Mouse (Mus musculus) monocyte, adult 5-6 weeks (primary cell): ENCODE measurements around the gene Pitx2. TPM values are rescaled to one million over a fixed set of nuclear protein-coding genes. Genes with fewer than 3 reads are reported as not detected.

Experiments used
- ATAC-seq: fragments of 153-309, 156-312 bp; replicated peaks from 2 replicates; pipeline ENCODE4 v1.8.0; 2017; ENCODE audit warnings: mild to moderate bottlenecking; ENCODE audit not compliant: low TSS enrichment, insufficient number of reproducible peaks, severe bottlenecking, poor library complexity, low FRiP score
- total RNA-seq: library from RNA; stranded (forward); fragments of 200-1000, 200-491, 200-594 nt; gene quantifications from 3 replicates; pipeline ENCODE4 v1.2.3, GENCODE M21; 2017

Pitx2 gene
- total RNA-seq, 1 experiment from 2014 or later, result not detected

- ATAC-seq, result no peak
These were observed 27.0 kb downstream of the Pitx2 start for GRCm38 (mm10) chr3:129226681-129227080.

- ATAC-seq, result no peak
These were observed 27.7 kb downstream of the Pitx2 start for GRCm38 (mm10) chr3:129227331-129227730.

GRCm38 (mm10) chr3:129238010-129238409 lies 38.3 kb downstream of the Pitx2 start:
- ATAC-seq, result no peak

- ATAC-seq, result no peak
These were observed 39.1 kb downstream of the Pitx2 start for GRCm38 (mm10) chr3:129238664-129239258.

GRCm38 (mm10) chr3:129250997-129251396 lies 51.3 kb downstream of the Pitx2 start:
- ATAC-seq, result no peak

GRCm38 (mm10) chr3:129254246-129254645 lies 54.6 kb downstream of the Pitx2 start:
- no peak for ATAC-seq

- no peak for ATAC-seq
These were observed 56.6 kb downstream of the Pitx2 start for GRCm38 (mm10) chr3:129256283-129256682.

- no peak for ATAC-seq
These were observed 57.1 kb downstream of the Pitx2 start for GRCm38 (mm10) chr3:129256766-129257165.

GRCm38 (mm10) chr3:129258497-129258896 lies 58.8 kb downstream of the Pitx2 start:
- ATAC-seq, result no peak

Other genes with a start within 250 kb of the Pitx2 start
- gene Enpep, start 132.8 kb downstream of the Pitx2 start, total RNA-seq, result 0.19 TPM in 1 of 3 replicates, not detected in the others